Mouse (Mus musculus): Measurements from ENCODE around the gene Grm3.

GRCm38 (mm10) chr5:9623095-9623459, 101.9 kb downstream of the Grm3 start:
- TF ChIP-seq POLR2A (IDR thresholded peaks at IDR 0.05; ENCODE audit: borderline replicate concordance, insufficient read depth, low read length) (no peak), CTCF (IDR thresholded peaks at IDR 0.05; ENCODE audit: borderline replicate concordance, insufficient read depth, low read depth, low read length) (no peak)
